Mouse (Mus musculus): ENCODE measurements around the gene Bach2. TPM values are rescaled to one million over a fixed set of nuclear protein-coding genes. Genes with fewer than 3 reads are reported as not detected.

The Bach2 gene
- polyA plus RNA-seq, 1 experiment from 2014 or later: 0.17 TPM

GRCm38 (mm10) chr4:32501780-32502179 is 263.2 kb downstream of the Bach2 start:
- Histone ChIP-seq H3K79me2 (ENCODE audit: inconsistent target) (no peaks in the 10 kb centered on the region), H3K4me3 (ENCODE audit: inconsistent target) (no peak overlapping the region), H3K36me3 (ENCODE audit: inconsistent target) (no peaks in the 10 kb centered on the region), H3K27ac (no peak overlapping the region)
- WGBS (ENCODE audit: missing documents): 92% methylated on average over 8 of the region's 8 CpGs

GRCm38 (mm10) chr4:32502181-32502580 is 263.6 kb downstream of the Bach2 start:
- no peak overlapping the region for H3K4me3 ChIP-seq (ENCODE audit: inconsistent target)
- no peak overlapping the region for H3K27ac ChIP-seq
- 85% methylated on average over 4 of the region's 4 CpGs for WGBS (ENCODE audit: missing documents)
- no peaks in the 10 kb centered on the region for H3K79me2 ChIP-seq (ENCODE audit: inconsistent target)
- no peaks in the 10 kb centered on the region for H3K36me3 ChIP-seq (ENCODE audit: inconsistent target)

DNA sequence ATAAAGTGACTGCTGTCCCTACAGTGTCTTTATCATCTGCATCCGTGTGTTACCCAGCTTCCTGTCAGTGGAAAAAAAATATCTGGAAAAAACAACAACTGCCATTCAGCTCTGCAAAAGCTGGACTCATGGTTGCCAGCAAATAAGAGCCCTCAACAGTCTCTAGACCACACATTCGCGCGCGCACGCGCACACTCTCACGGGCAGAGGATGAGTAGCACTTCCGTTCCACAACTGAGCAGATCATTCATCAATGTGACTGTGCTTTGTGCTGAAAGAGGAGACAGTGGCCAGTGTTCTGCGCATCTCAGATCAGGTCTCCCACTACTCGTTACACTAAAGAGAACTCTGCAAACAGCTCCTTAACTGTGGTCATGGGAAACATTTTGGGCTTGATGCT is 265.6 kb downstream of the Bach2 start:
- Histone ChIP-seq H3K79me2 (ENCODE audit: inconsistent target) (no peaks in the 10 kb centered on the region), H3K4me3 (ENCODE audit: inconsistent target) (no peak overlapping the region), H3K36me3 (ENCODE audit: inconsistent target) (no peaks in the 10 kb centered on the region), H3K27ac (no peak overlapping the region)
- WGBS (ENCODE audit: missing documents): 84% methylated on average over 11 of the region's 11 CpGs

- Histone ChIP-seq H3K79me2 (ENCODE audit: inconsistent target) (no peaks in the 10 kb centered on the region), H3K27ac (no peak overlapping the region), H3K36me3 (ENCODE audit: inconsistent target) (no peaks in the 10 kb centered on the region), H3K4me3 (ENCODE audit: inconsistent target) (no peak overlapping the region)
- 99% methylated on average over 7 of the region's 7 CpGs for WGBS (ENCODE audit: missing documents)
Measured at GRCm38 (mm10) chr4:32506306-32506808, 267.8 kb downstream of the Bach2 start.

DNA sequence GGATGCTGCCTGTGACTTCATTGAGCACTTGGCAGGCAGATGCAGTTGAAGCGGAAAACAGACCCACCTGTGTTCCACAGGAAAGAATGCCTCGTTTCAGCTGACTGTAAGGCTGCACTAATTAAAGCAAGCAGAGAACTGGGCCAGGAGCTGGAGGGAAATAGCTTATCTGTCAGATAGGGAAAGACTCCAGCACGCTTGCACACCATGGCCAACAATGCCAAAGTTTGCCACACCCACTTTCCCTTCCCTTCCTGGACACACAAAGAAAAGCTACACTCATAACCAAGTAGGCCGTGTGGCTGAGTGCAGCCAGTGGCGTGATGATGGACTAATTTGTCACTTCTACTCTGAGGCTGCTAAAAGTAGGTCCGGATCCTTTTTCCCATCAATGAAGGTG is 268.4 kb downstream of the Bach2 start:
- no peaks in the 10 kb centered on the region for H3K36me3 ChIP-seq (ENCODE audit: inconsistent target)
- no peak overlapping the region for H3K27ac ChIP-seq
- 89% methylated on average over 6 of the region's 6 CpGs for WGBS (ENCODE audit: missing documents)
- no peak overlapping the region for H3K4me3 ChIP-seq (ENCODE audit: inconsistent target)
- no peaks in the 10 kb centered on the region for H3K79me2 ChIP-seq (ENCODE audit: inconsistent target)

GRCm38 (mm10) chr4:32508572-32508971 is 270.0 kb downstream of the Bach2 start:
- 81% methylated on average over 2 of the region's 2 CpGs for WGBS (ENCODE audit: missing documents)
- H3K27ac ChIP-seq: no peak overlapping the region
- H3K4me3 ChIP-seq (ENCODE audit: inconsistent target): no peak overlapping the region
- no peaks in the 10 kb centered on the region for H3K79me2 ChIP-seq (ENCODE audit: inconsistent target)
- H3K36me3 ChIP-seq (ENCODE audit: inconsistent target): no peaks in the 10 kb centered on the region

DNA sequence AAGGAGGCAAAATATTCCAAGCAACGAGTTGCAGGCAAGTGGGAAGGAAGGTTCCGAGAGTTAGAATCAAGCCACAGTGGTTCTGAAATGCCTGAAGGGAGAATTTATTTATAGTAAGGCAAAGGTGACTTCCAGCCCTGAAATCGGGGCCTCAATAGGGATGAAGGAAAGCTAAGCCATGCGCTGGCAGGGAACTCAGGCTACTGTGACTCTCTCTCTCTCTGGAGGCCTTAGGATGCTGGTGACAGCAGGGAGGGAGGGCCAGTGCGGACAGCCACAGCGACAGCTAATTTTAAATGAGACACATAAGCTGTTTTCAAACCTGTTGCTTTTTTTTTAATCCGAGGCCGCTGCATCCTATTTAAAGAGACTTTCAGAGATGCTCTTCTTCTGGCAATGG is 270.4 kb downstream of the Bach2 start:
- H3K4me3 ChIP-seq (ENCODE audit: inconsistent target): no peak overlapping the region
- H3K36me3 ChIP-seq (ENCODE audit: inconsistent target): no peaks in the 10 kb centered on the region
- H3K27ac ChIP-seq: no peak overlapping the region
- H3K79me2 ChIP-seq (ENCODE audit: inconsistent target): no peaks in the 10 kb centered on the region
- 85% methylated on average over 8 of the region's 8 CpGs for WGBS (ENCODE audit: missing documents)

DNA sequence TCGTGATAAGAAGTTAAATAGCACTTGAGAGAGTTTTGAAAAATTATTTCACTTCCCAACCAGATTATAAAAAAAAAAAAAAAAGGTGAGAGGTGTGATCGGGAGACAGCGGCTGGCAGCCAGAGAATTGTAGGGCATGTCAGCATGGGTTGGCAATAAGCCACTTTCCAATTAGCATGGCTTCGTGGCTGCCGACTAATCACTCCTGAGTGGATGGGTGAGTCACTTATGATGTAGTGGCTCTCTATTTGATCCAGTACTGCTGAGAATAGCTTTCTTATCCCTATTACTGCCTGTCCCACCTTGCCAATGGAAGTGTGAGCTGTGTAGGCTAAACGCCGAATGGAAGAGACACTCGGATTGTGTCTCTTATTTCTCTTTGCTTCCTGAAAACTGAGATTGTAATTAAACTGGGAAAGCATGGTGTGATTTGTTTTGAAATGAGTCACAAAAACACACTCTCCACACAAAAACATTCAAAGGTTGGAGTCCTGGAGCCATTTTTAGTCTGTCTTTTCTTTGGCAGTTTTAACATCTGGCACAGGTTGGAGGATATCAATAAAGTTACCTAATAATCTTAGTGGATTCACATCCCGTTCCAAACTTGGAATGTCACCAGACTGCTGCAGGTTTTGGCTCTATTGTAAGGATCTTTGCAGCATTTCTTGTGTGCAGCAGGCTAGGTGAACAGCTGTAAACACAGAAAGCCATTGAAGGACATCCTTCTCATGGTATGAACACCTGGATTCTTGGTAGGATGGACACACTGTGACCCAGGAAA is 271.4 kb downstream of the Bach2 start:
- Histone ChIP-seq H3K36me3 (ENCODE audit: inconsistent target) (no peaks in the 10 kb centered on the region), H3K4me3 (ENCODE audit: inconsistent target) (no peak overlapping the region), H3K79me2 (ENCODE audit: inconsistent target) (no peaks in the 10 kb centered on the region), H3K27ac (no peak overlapping the region)
- WGBS (ENCODE audit: missing documents): 91% methylated on average over 9 of the region's 9 CpGs

- no peaks in the 10 kb centered on the region for H3K36me3 ChIP-seq (ENCODE audit: inconsistent target)
- H3K4me3 ChIP-seq (ENCODE audit: inconsistent target): no peak overlapping the region
- H3K79me2 ChIP-seq (ENCODE audit: inconsistent target): no peaks in the 10 kb centered on the region
- H3K27ac ChIP-seq: no peak overlapping the region
- 93% methylated on average over 7 of the region's 7 CpGs for WGBS (ENCODE audit: missing documents)
Measured at GRCm38 (mm10) chr4:32510940-32511339, 272.3 kb downstream of the Bach2 start.

GRCm38 (mm10) chr4:32516126-32516525 is 277.5 kb downstream of the Bach2 start:
- Histone ChIP-seq H3K79me2 (ENCODE audit: inconsistent target) (no peaks in the 10 kb centered on the region), H3K4me3 (ENCODE audit: inconsistent target) (no peak overlapping the region), H3K27ac (no peak overlapping the region), H3K36me3 (ENCODE audit: inconsistent target) (no peaks in the 10 kb centered on the region)
- WGBS (ENCODE audit: missing documents): 91% methylated on average over 8 of the region's 8 CpGs

DNA sequence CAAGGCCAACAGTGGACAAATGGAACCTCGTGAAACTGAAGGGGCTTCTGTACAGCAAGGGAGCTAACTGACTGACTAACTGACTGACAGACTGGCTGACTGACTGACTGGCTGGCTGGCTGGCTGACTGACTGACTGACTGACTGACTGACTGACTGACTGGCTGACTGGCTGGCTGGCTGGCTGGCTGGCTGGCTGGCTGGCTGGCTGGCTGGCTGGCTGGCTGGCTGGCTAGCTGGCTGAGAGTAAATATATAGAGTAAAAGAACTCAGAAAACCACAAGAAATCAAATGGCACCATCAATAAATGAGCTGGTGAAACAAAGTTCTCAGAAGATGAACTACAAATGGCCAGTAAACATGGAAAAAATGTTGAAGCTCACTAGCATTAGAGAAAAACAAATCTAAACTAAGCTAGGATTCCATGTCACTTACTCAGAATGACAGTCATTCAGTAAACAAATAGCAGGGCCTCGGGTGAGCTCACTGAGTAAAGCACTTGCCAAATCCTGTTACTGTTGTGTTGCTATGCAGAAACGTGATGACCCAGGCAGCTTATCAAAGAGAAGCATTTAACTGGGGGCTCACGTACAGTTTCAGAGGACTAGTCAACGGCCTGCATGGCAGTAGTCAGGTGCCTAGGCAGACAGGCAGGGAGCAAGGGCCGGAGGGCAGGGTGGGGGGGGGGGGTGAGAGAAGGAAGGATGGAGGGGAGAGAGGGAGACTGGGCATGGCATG is 280.4 kb downstream of the Bach2 start:
- WGBS (ENCODE audit: missing documents): 94% methylated on average over 6 of the region's 6 CpGs
- Histone ChIP-seq H3K4me3 (ENCODE audit: inconsistent target) (no peak overlapping the region), H3K27ac (no peak overlapping the region)

DNA sequence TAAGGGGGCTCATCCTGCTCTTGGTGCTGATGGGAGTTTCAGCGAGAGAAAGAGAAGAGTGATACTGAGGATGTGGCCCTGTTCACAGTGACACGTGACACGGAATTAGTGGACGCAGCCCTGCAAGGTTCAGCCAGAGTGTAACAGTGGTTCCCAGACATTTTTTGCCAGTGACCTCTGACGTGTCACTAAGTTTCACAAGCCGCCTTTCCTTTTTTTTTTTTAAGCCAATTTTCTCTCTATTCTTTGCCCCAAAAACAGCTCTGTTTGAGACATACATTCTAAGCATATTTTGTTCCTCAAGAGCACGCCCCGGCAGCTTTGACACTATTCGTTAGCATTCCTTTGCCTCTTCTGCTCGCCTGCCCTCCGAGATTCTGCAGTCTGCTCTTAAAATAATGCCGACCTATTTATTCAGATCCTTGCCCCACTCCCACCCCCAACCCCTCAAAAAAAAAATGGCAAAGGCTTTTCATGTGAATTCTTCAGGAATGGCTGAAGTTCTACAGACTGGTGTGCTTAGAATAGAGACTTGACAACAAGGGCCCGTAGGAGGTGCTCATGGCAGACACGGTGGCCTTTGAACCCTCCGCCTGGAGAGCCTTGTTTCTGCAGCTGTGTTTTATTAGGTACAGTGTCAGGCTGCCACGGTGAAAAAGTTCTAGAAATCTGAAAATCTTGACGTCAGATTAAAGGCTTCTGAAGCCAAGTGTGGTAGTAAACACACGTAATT is 282.2 kb downstream of the Bach2 start:
- Histone ChIP-seq H3K4me3 (ENCODE audit: inconsistent target) (no peak overlapping the region), H3K27ac (no peak overlapping the region), H3K36me3 (ENCODE audit: inconsistent target) (no peaks in the 10 kb centered on the region), H3K79me2 (ENCODE audit: inconsistent target) (no peaks in the 10 kb centered on the region)
- whole genome bisulfite sequencing (ENCODE audit: missing documents): 96% methylated on average over 18 of the region's 18 CpGs

More for the DNA sequence above, 280.4 kb downstream of the Bach2 start:
- Histone ChIP-seq H3K79me2 (ENCODE audit: inconsistent target) (no peaks in the 10 kb centered on the region), H3K36me3 (ENCODE audit: inconsistent target) (no peaks in the 10 kb centered on the region)

- H3K79me2 ChIP-seq (ENCODE audit: inconsistent target): no peaks in the 10 kb centered on the region
- no peaks in the 10 kb centered on the region for H3K36me3 ChIP-seq (ENCODE audit: inconsistent target)
- WGBS (ENCODE audit: missing documents): 91% methylated on average over 6 of the region's 6 CpGs
- no peak overlapping the region for H3K4me3 ChIP-seq (ENCODE audit: inconsistent target)
- H3K27ac ChIP-seq: no peak overlapping the region
Measured at GRCm38 (mm10) chr4:32521361-32521740, 282.7 kb downstream of the Bach2 start.

DNA sequence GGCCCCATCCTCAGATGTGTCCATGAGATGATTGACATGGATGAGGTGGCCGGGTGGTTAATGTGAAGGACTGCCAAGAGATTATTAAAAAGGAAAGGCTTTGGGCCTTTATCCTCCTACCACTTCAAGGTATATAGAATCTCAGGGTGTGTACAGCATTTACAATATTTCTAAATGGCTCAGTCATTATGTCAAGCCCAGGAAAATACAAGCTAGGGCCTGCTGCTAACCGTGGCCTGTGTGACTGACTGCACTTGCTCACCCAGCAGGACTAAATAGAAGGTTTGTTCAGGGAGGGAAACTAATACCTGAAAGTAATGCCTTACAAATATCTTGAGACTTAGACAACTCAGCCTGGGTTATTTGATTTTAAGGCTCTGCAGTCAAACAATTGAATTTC is 283.4 kb downstream of the Bach2 start:
- 80% methylated on average over 2 of the region's 2 CpGs for WGBS (ENCODE audit: missing documents)
- H3K36me3 ChIP-seq (ENCODE audit: inconsistent target): no peaks in the 10 kb centered on the region
- no peaks in the 10 kb centered on the region for H3K79me2 ChIP-seq (ENCODE audit: inconsistent target)
- H3K27ac ChIP-seq: no peak overlapping the region
- no peak overlapping the region for H3K4me3 ChIP-seq (ENCODE audit: inconsistent target)

GRCm38 (mm10) chr4:32524282-32524681 is 285.7 kb downstream of the Bach2 start:
- Histone ChIP-seq H3K27ac (no peak overlapping the region), H3K79me2 (ENCODE audit: inconsistent target) (no peaks in the 10 kb centered on the region), H3K36me3 (ENCODE audit: inconsistent target) (no peaks in the 10 kb centered on the region), H3K4me3 (ENCODE audit: inconsistent target) (no peak overlapping the region)
- 20% methylated on average over 2 of the region's 2 CpGs for WGBS (ENCODE audit: missing documents)
